Mouse (Mus musculus) urinary bladder, postnatal 14 days (tissue): ENCODE measurements around the gene Cdca7l.
"Not testable (repeated sequence)": the region's sequence is repeated elsewhere in the genome, so short reads cannot be mapped to it uniquely, and the experiment has no call there.

Source experiments
- DNase-seq: peaks from one replicate; pipeline ENCODE4 v3.0.0; 2021; ENCODE audit warnings: low spot score

The Cdca7l gene

DNA sequence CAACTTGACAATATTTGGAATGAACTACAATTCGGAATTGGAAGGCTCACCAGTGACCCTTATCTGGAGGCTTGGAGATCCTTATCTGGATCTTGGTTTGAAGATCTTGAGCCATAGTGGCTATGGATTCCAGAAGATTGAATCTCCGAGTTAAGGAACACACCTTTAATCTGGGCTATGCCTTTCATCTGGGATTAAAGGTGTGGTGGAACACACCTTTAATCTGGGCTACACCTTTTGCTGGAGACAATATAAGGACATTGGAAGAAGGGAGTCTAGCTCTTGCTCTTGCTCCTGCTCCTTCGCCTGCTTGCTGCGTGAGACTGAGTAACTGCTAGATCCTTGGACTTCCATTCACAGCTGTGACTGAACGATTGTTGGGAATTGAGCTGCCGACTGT is at the start of gene Cdca7l:
TSS of gene Cdca7l (plus strand) at position 301 of the 400 bp plus-strand sequence.
- not testable (repeated sequence) for DNase-seq

DNA sequence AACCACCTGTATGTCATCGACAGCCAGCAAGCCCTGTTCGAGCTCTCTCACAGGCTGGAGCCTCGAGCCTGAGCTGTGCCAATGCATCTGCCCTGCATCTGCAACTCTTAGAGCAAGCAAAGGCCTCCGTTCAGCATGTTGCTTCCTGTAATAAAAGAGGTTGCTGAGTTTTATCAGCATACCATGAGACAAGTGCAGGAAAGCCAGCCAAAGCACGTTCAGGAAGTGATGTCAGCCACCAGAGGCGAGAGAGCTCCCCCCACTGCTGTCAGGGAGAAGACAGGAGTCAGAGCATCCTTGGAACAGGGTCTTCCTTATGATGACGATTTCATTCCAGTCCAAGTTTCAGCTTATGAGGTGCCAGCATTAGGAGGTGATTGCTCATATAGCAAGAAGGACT is 48.1 kb upstream of the Cdca7l start:
- DNase-seq: no peak

- DNase-seq: no peak
Observed at GRCm38 (mm10) chr12:117760373-117760772, 43.7 kb upstream of the Cdca7l start.

GRCm38 (mm10) chr12:117760846-117761245 is 43.2 kb upstream of the Cdca7l start:
- no peak for DNase-seq

DNA sequence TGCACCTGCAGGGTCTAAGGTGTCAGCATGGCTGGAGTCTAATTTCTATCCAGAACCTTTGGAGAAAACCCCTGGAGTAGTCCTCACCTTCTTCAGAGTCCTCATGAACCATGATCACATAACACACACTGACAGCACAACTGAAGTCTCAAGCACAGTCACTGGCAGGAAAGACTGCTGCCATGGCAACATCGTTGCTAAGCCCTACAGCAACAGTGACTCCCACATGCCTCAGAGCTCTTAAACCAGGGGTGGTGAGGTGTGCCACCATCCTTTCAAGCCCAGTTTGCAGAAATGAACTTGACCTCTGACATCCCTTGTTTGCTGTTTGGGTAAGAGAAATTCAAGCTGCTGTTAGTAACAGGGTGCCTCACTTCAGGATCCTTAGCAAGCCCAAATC is 42.4 kb upstream of the Cdca7l start:
- no peak for DNase-seq

DNA sequence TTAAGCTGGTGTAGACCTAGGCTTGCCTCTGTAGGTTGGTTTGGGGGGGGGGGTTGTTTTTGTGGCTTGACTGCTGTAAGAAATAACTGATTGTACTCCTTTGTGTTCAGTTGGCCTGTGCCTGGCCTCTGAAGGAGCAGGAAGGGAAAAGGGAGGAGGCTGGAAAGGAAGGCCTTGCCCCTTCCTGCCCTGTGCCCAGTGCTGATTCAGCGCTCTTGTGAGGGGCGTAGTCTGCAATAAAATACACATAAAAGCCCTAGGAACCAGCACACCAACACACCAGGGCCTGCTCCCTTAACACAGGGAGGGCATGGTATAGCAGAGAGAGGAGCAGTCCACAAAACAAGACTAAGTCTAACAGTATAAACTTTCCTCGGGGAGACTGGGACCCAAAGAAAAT is 40.8 kb upstream of the Cdca7l start:
- DNase-seq: peak; percentile 16

DNA sequence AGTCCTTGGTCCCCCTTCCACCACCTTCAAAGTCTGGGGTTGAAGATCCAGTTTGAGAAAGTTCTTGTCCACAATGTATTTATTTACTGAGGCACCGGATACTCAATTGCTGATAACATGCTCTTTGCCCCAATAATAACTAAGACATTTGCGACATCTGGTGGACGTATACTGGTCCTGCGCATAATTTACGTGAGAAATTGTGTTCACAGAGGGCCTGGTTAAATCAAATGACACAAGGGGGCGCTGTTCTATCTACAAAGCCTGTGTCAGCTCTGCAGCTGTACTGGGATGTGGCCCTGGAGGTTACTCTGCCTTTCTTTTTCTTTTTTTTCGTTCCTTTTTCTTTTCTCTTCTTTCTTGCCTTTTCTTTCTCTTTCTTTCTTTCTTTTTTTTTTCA is 39.2 kb upstream of the Cdca7l start:
- peak; percentile 74 for DNase-seq

DNA sequence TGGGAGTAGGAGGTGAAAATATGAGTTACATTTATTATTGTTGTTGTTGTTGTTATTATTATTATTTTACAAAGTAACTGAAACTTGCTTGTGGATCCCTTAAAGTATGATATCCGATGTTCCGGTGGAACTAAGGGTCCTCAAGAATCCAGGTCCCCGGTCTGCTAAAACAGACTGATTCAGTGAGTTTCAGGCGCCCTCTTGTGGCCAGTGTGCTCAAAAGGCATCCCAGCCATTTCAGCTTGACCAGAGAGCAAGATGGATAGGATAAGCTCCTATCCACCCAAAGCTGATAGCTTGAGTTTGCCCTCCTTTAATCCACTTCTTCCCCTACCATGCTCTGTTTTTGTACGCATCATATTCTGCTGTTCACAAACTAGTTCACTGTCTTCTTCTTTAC is 35.0 kb upstream of the Cdca7l start:
- peak; percentile 76 for DNase-seq

DNA sequence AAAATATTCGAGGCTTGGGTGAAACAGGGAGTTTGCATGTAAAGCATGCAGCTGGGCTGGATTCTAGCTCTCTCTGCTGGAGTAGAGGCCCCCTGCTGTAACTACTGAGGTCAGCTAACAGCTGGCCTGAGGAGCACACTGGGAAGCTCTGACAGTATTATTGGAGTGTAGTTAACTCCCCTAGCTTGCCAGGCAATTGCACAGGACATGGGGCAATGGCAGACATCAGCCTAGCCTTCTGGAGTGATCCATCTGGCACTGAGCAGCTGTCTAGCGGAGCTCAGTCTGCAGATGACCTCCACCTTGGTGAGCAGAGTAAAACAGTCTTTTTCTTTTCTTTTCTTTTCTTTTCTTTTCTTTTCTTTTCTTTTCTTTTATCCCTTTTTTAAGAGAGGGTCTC is 33.9 kb upstream of the Cdca7l start:
- no peak for DNase-seq

GRCm38 (mm10) chr12:117771156-117771555 is 32.9 kb upstream of the Cdca7l start:
- DNase-seq: no peak

GRCm38 (mm10) chr12:117772638-117773037 is 31.5 kb upstream of the Cdca7l start:
- DNase-seq: peak; percentile 71

DNA sequence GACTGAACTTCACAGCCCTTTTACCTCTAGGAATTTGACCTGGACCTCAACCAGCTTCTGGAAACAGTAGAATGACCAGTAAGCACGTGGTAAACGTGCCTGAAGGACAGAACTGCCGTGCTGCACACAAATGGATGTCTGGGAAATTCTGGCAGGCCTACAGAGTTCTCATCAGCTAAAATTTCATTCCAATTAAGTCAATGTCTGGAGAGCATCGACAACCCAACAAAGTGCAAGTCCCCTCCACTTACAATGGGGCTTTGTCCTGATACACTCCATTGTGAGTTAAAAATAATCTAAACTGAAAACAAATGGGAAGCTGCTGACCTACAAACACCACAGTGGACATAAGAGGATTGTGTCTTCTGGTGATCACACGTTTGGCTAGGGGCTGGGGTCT is 27.2 kb upstream of the Cdca7l start:
- no peak for DNase-seq

- no peak for DNase-seq
Observed at GRCm38 (mm10) chr12:117781360-117781759, 22.7 kb upstream of the Cdca7l start.

DNA sequence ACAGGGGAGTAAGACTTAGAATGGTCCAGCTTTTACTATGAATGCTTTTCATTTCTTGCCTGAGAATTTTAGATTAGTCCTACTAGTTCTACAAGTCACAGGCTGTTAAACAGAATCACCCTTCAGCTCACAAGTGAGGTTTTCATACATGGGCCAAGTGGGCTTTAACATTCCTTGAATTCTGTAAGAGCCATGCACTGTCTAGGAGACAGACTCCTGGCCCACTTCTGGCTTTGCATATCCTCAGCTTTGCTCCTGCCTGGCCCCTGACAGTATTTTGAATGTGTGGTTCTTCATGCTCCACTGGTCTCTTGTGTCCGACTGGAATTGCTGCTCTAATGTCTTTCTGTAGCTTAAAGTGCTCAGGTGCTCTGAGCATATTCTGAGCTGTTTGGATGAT is 20.7 kb upstream of the Cdca7l start:
- DNase-seq: no peak

- no peak for DNase-seq
Observed at GRCm38 (mm10) chr12:117786621-117787020, 17.5 kb upstream of the Cdca7l start.

DNA sequence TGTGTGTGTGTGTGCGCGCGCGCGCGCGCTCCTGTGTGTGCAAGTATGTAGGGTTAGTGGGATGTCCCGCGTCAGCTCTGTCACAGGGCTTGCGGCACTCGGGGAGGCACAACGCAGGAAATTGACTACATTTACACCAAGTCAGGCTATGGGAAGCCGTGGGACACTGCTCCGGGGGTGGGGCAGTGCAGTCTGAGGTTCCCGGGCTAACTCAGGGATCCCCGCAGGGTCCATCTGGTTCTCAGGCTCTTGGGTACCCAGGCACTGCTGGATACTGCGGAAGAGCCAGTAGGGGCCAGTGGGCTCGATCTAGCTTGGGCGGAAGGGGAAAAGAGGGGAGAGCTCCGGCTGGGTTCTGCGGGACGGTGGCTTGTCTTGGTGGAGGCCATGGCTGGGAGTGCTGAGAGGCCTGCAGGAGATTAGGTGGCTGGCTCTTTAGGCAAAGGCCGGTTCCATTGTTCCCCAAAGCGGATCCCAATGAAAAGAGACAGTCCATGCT is 15.5 kb upstream of the Cdca7l start:
- DNase-seq: no peak

DNA sequence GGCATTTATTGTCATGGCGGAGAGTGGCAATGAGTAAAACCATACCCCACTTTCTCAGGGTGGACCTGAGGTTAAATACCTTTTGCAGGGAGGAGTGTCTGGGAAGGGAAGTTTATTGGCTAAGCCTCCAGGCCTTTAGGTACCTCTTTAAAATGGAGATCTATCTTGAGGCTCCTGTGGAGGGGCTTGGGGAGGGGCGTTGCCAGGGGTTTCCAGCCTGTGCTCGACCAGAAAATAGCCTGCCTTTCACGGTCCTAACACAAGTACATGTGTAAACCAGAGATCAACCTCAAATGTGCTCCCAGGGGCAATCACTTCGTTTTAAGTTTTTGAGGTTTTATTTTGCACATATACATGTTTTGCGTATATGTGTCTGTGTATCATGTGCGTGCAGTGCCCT is 15.1 kb upstream of the Cdca7l start:
- no peak for DNase-seq

DNA sequence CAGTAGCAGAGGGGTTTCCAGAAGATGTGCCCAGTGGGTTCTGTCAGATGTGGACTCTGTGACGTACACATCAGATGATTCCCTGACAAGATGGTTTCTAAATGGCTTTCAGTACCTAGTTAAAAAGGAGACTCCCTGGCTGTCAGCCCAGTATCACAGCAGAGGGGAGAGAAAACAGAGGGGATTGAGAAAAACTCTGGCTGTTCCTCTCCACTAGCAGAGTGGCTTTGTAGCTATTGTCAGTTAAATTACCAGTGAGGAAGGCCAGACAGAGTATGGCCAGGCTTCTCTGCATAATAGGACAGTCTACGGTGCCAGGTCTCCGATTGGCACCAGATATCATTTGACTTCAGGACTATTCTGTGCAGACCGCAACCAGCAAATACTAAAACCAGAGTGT is 8.8 kb upstream of the Cdca7l start:
- no peak for DNase-seq

DNA sequence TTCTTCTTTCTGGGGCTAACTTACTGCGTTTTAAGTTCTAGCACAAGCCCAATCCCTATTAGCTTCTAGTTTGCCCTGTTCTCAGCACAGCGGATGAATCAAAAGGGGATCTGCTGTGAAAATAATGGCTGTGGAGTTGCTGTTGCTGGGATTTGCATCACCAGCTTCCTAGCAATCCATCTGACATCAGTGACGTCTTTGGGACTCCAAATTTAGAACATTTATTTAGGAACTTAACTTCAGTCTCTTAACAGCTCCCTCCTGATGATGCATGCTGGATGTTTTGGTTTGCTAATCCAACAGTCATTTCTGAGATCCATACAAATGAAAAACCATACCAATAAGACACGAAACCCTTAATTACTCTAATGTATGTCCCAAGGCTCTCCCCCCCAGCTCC is 1.5 kb downstream of the Cdca7l start:
- no peak for DNase-seq

- DNase-seq: no peak
Observed at GRCm38 (mm10) chr12:117806007-117806451, 1.9 kb downstream of the Cdca7l start.

GRCm38 (mm10) chr12:117806470-117806869 is 2.4 kb downstream of the Cdca7l start:
- DNase-seq: no peak

GRCm38 (mm10) chr12:117807637-117808036 is 3.5 kb downstream of the Cdca7l start:
- DNase-seq: no peak

DNA sequence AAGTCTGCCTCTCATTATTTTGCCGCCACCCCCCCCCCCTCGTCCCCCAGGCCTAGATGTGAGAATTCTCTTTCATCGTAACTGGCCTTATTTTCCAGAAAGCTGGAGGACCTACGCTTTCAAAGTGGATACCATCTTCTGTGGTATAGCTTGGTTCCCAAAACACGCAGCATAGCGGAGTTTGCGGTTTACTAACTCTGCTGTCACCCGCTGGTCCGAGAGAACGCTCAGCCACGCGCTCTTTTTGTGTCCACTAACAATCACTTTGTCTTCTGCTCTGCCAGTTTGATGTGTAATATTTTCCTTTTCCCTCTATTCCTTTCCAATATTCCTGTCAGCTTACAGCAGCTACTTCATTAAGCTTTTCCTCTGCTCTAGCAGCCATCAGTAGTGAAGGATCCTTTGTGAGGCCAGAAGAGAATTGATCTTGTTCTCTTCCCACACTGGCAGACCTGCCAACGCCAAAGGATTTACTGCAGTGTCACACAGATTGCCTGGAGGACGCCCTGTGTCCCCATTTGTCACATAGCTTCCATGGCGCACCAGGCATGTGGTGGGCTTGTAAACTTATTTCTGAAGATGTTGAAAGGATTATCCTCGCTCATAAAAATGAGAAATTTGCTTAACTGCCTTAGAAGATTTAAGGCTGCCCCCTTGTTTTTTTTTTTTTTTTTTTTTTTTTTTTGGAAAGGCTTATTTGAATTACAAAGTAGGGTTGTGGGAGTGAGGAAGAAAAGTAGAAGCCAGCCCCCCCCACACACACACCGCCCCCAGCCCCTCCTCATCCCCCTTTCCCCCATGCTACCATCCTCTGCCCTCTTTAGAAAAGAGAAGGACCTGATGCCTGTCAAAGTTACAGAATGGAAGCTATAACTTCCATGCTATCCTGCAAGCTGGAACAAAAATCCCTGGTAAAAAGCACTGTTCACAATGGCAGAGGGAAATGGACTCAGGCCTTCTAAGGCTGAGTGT is 4.6 kb downstream of the Cdca7l start:
- DNase-seq: no peak
